ENCODE assay signal across 9 mouse cellular contexts in genomic region chr8:11085244-11085643, GRCm38 (mm10).
DNase-seq lines count a peak whose midpoint lies in the region; ATAC-seq and TF ChIP-seq lines count a peak whose summit lies in the region.
"Had no signal": no experiment of that assay in that cellular context is flagged by ENCODE, and none has a peak within 500 bp of the region (broad histone marks: within the 10 kb centered on the region; RNA-seq: fewer than 3 reads in every experiment).

No protein-coding gene starts in this region.

- no peak for TF ChIP-seq CTCF in liver, adult 2 months (IDR thresholded peaks at IDR 0.05; ENCODE audit: low read depth, low read length)
- TF ChIP-seq CTCF in thymus, adult 2 months (IDR thresholded peaks at IDR 0.05; ENCODE audit: borderline replicate concordance, control insufficient read depth, extremely low read depth, insufficient read depth, low read length, poor library complexity), result no peak

- no peak for TF ChIP-seq POLR2A in liver, adult 2 months (IDR thresholded peaks at IDR 0.05; ENCODE audit: extremely low read depth, insufficient read depth, low read length)
- no peak for TF ChIP-seq POLR2A in thymus, adult 2 months (IDR thresholded peaks at IDR 0.05; ENCODE audit: control insufficient read depth, extremely low read depth, insufficient read depth, low read length, poor library complexity)

- peaks cover 21% of the 10 kb centered on the region for H3K4me1 ChIP-seq in liver, adult 2 months (ENCODE audit: control insufficient read depth, insufficient read depth, low read length)
- H3K4me1 ChIP-seq in stomach, embryonic 16.5 days (ENCODE audit: control insufficient read depth, insufficient read depth, low read length), result peaks cover 15% of the 10 kb centered on the region
- H3K4me1 ChIP-seq in thymus, adult 2 months (replicated peaks; ENCODE audit: control insufficient read depth, insufficient read depth, low read length), result no peaks in the 10 kb centered on the region

- H3K9me3 ChIP-seq in stomach, embryonic 16.5 days (replicated peaks; ENCODE audit: control insufficient read depth, low read length), result no peaks in the 10 kb centered on the region
- H3K9me3 ChIP-seq: embryonic facial prominence, embryonic 13.5 days had no signal

- H3K4me2 ChIP-seq in stomach, embryonic 16.5 days (ENCODE audit: low read depth, low read length), result no peak overlapping the region
- H3K4me2 ChIP-seq: embryonic facial prominence, embryonic 13.5 days had no signal

- H3K27me3 ChIP-seq in liver, adult 2 months (ENCODE audit: control insufficient read depth, insufficient read depth, low read length), result no peaks in the 10 kb centered on the region
- H3K27me3 ChIP-seq in stomach, embryonic 16.5 days (ENCODE audit: control insufficient read depth, insufficient read depth, low read length), result no peaks in the 10 kb centered on the region
- H3K27me3 ChIP-seq in thymus, adult 2 months (ENCODE audit: control insufficient read depth, insufficient read depth, low read length), result no peaks in the 10 kb centered on the region
- H3K27me3 ChIP-seq: embryonic facial prominence, embryonic 13.5 days had no signal

- H3K4me3 ChIP-seq in liver, adult 2 months (ENCODE audit: insufficient read depth, low read depth, low read length), result no peak overlapping the region
- no peak overlapping the region for H3K4me3 ChIP-seq in stomach, embryonic 16.5 days (replicated peaks; ENCODE audit: low read length)
- H3K4me3 ChIP-seq in thymus, adult 2 months (ENCODE audit: control insufficient read depth, insufficient read depth, low read length), result no peak overlapping the region
- H3K4me3 ChIP-seq: embryonic facial prominence, embryonic 13.5 days had no signal

- H3K79me2 ChIP-seq in liver, adult 2 months (ENCODE audit: control insufficient read depth, insufficient read depth, low read length), result no peaks in the 10 kb centered on the region

- peak; percentile 66 for DNase-seq in liver, adult 2 months (ENCODE audit: extremely low read depth, low read depth, low spot score)
- no peak for DNase-seq in liver
- peak; percentile 28 for DNase-seq in gastrocnemius, postnatal 10 days
- peak; percentile 46 to 49 for DNase-seq in layer of hippocampus, postnatal 36 days
- no peak for DNase-seq in spleen, adult 18-20 months
- DNase-seq in thymus, adult 2 months, result no peak

- H3K36me3 ChIP-seq in liver, adult 2 months (ENCODE audit: control insufficient read depth, insufficient read depth, low read length), result no peaks in the 10 kb centered on the region
- no peaks in the 10 kb centered on the region for H3K36me3 ChIP-seq in stomach, embryonic 16.5 days (ENCODE audit: control insufficient read depth, insufficient read depth, low read length)
- no peaks in the 10 kb centered on the region for H3K36me3 ChIP-seq in thymus, adult 2 months (ENCODE audit: control insufficient read depth, insufficient read depth, low read length)
- H3K36me3 ChIP-seq: embryonic facial prominence, embryonic 13.5 days had no signal

- H3K27ac ChIP-seq in liver, adult 2 months (replicated peaks; ENCODE audit: insufficient read depth, low read depth, low read length), result no peak overlapping the region
- H3K27ac ChIP-seq in stomach, embryonic 16.5 days (ENCODE audit: low read length), result no peak overlapping the region; the same call in 1 of the 2 replicates
- no peak overlapping the region for H3K27ac ChIP-seq in thymus, adult 2 months (ENCODE audit: control insufficient read depth, insufficient read depth, low read length)
- H3K27ac ChIP-seq: embryonic facial prominence, embryonic 13.5 days had no signal

- WGBS in liver, adult 2 months, result 8% methylated on average over 1 of the region's 1 CpGs
- WGBS in stomach, embryonic 16.5 days, result 50% methylated on average over 1 of the region's 1 CpGs
- WGBS in thymus, adult 2 months, result 93% methylated on average over 1 of the region's 1 CpGs

- H3K9ac ChIP-seq in liver, adult 2 months (ENCODE audit: low read depth, low read length), result no peak overlapping the region
- no peak overlapping the region for H3K9ac ChIP-seq in stomach, embryonic 16.5 days (ENCODE audit: low read length)
- H3K9ac ChIP-seq: embryonic facial prominence, embryonic 13.5 days had no signal

- peak; percentile 58 for ATAC-seq in stomach, embryonic 16.5 days (ENCODE audit: insufficient read depth, low FRiP score)
- no peak for ATAC-seq in activated CD4-positive, CD25-positive, alpha-beta regulatory T cell, adult 4 months

Comparison
In these comparisons a context has a peak if more than half of its experiments do, and no peak if none do; other contexts are left out.
1. DNase-seq: peak in liver, adult 2 months (single experiment), gastrocnemius, postnatal 10 days (single experiment) and layer of hippocampus, postnatal 36 days (2 of 2); none in liver (single experiment), spleen, adult 18-20 months (0 of 2) and thymus, adult 2 months (single experiment).